Mouse (Mus musculus) CH12.LX (cell line): Measurements from ENCODE around the gene Laptm4a. TPM values are rescaled to one million over a fixed set of nuclear protein-coding genes. Genes with fewer than 3 reads are reported as not detected.

Experiments
- DNase-seq: peaks from one replicate; pipeline ENCODE4 v3.0.0-alpha.2; 2013; ENCODE audit errors: extremely low read depth
- H3K27ac ChIP-seq: 2 replicates; pipeline ENCODE4 v1.5.1; 2012; ENCODE audit warnings: low read depth, mild to moderate bottlenecking, control low read depth, moderate library complexity; ENCODE audit not compliant: insufficient read depth
- H3K27me3 ChIP-seq: replicated peaks from 2 replicates; pipeline ENCODE3; 2012; ENCODE audit warnings: inconsistent platforms
- H3K36me3 ChIP-seq, 2 experiments: replicated peaks in 1 of 2; 2 replicates each; pipeline versions ENCODE3 to v1.6.1; 2012; ENCODE audit warnings: inconsistent platforms in 1 of 2, low read length in 1 of 2, mild to moderate bottlenecking in 1 of 2, mixed read lengths in 1 of 2, moderate library complexity in 1 of 2; ENCODE audit not compliant: control insufficient read depth in 1 of 2, insufficient read depth in 1 of 2
- H3K4me1 ChIP-seq, 2 experiments: 2 replicates each; pipeline ENCODE4 v1.6.1; 2012; ENCODE audit warnings: inconsistent platforms in 1 of 2, moderate library complexity in 1 of 2; ENCODE audit not compliant: insufficient read depth in 2 of 2, control insufficient read depth in 1 of 2
- H3K4me2 ChIP-seq: 2 replicates; pipeline ENCODE4 v1.6.1; 2012; ENCODE audit warnings: low read depth, mild to moderate bottlenecking, control low read depth; ENCODE audit not compliant: poor library complexity, insufficient read depth, severe bottlenecking
- H3K4me3 ChIP-seq, 3 experiments: fragments of 150-350 bp in 1 of 3; sonication (generic) in 1 of 3; replicated peaks in 1 of 3; 2 replicates each; pipeline versions ENCODE3 to v1.5.1; 2011 to 2012; ENCODE audit warnings: low read depth in 2 of 3, low read length in 2 of 3, mild to moderate bottlenecking in 2 of 3, moderate library complexity in 2 of 3, control low read depth in 1 of 3, improper control_type of control experiment in 1 of 3, inconsistent platforms in 1 of 3, mixed read lengths in 1 of 3; ENCODE audit not compliant: poor library complexity in 1 of 3
- H3K79me2 ChIP-seq: replicated peaks from 2 replicates; pipeline ENCODE4 v1.6.1; 2012; ENCODE audit warnings: mild to moderate bottlenecking, moderate library complexity; ENCODE audit not compliant: control insufficient read depth, poor library complexity, insufficient read depth, severe bottlenecking; ENCODE audit errors: extremely low read depth
- H3K9ac ChIP-seq: 2 replicates; pipeline ENCODE4 v1.6.1; 2012; ENCODE audit warnings: low read depth, mild to moderate bottlenecking, control low read depth, moderate library complexity; ENCODE audit not compliant: insufficient read depth
- H3K9me3 ChIP-seq: replicated peaks from 2 replicates; pipeline ENCODE3; 2012; ENCODE audit warnings: low read length, inconsistent platforms, mixed read lengths
- CHD1 ChIP-seq: IDR thresholded peaks from 2 replicates; pipeline ENCODE4 v1.6.1; 2012; ENCODE audit warnings: low read depth, low read length, improper control_type of control experiment, inconsistent platforms
- ELF1 ChIP-seq: IDR thresholded peaks from 2 replicates; pipeline ENCODE4 v1.6.1; 2014; ENCODE audit warnings: low read depth, mild to moderate bottlenecking, inconsistent platforms, low read length, improper control_type of control experiment
- EP300 ChIP-seq: IDR thresholded peaks from 2 replicates; pipeline ENCODE4 v1.6.1; 2011; ENCODE audit warnings: low read length, improper control_type of control experiment
- ETS1 ChIP-seq: conservative IDR thresholded peaks from 2 replicates; pipeline ENCODE4 v1.6.1; 2012; ENCODE audit warnings: low read depth, mild to moderate bottlenecking, inconsistent platforms, low read length, improper control_type of control experiment, moderate library complexity
- GABPA ChIP-seq: IDR thresholded peaks from 2 replicates; pipeline ENCODE4 v1.6.1; 2012; ENCODE audit warnings: low read depth, low read length, improper control_type of control experiment, inconsistent platforms; ENCODE audit not compliant: insufficient replicate concordance
- JUN ChIP-seq: IDR thresholded peaks from 2 replicates; pipeline ENCODE4 v1.6.1; 2011; ENCODE audit warnings: low read depth, mild to moderate bottlenecking, low read length, improper control_type of control experiment, moderate library complexity; ENCODE audit not compliant: insufficient read depth
- JUND ChIP-seq: conservative IDR thresholded peaks from 2 replicates; pipeline ENCODE4 v1.6.1; 2011; ENCODE audit warnings: low read depth, low read length, improper control_type of control experiment
- MEF2A ChIP-seq: IDR thresholded peaks from 2 replicates; pipeline ENCODE4 v1.6.1; 2014; ENCODE audit warnings: low read depth, mild to moderate bottlenecking, inconsistent platforms, low read length, improper control_type of control experiment, borderline replicate concordance
- NRF1 ChIP-seq: IDR thresholded peaks from 2 replicates; pipeline ENCODE4 v1.6.1; 2014; ENCODE audit warnings: low read depth, mild to moderate bottlenecking, inconsistent platforms, low read length, improper control_type of control experiment, moderate library complexity
- PAX5 ChIP-seq: IDR thresholded peaks from 2 replicates; pipeline ENCODE4 v1.6.1; 2012; ENCODE audit warnings: low read length, inconsistent platforms, mixed read lengths
- POLR2A ChIP-seq: IDR thresholded peaks from 2 replicates; pipeline ENCODE4 v1.6.1; 2011; ENCODE audit warnings: low read depth, mild to moderate bottlenecking, improper control_type of control experiment, low read length
- POLR2AphosphoS2 ChIP-seq: IDR thresholded peaks from 2 replicates; pipeline ENCODE4 v1.6.1; 2011; ENCODE audit warnings: low read depth, low read length, improper control_type of control experiment
- RAD21 ChIP-seq: IDR thresholded peaks from 2 replicates; pipeline ENCODE4 v1.6.1; 2011; ENCODE audit warnings: low read depth, mild to moderate bottlenecking, low read length, improper control_type of control experiment, moderate library complexity
- SMC3 ChIP-seq: IDR thresholded peaks from 2 replicates; pipeline ENCODE4 v1.6.1; 2011; ENCODE audit warnings: low read depth, low read length, improper control_type of control experiment
- TBP ChIP-seq: conservative IDR thresholded peaks from 2 replicates; pipeline ENCODE4 v1.6.1; 2011; ENCODE audit warnings: low read depth, low read length, improper control_type of control experiment
- UBTF ChIP-seq: IDR thresholded peaks from 2 replicates; pipeline ENCODE4 v1.6.1; 2012; ENCODE audit warnings: low read depth, mild to moderate bottlenecking, inconsistent platforms, low read length, improper control_type of control experiment, moderate library complexity
- USF1 ChIP-seq: IDR thresholded peaks from 2 replicates; pipeline ENCODE4 v1.6.1; 2014; ENCODE audit warnings: low read depth, mild to moderate bottlenecking, inconsistent platforms, low read length, improper control_type of control experiment
- USF2 ChIP-seq: conservative IDR thresholded peaks from 2 replicates; pipeline ENCODE4 v1.6.1; 2011; ENCODE audit warnings: low read depth, low read length, improper control_type of control experiment
- ZC3H11A ChIP-seq: IDR thresholded peaks from 2 replicates; pipeline ENCODE4 v1.6.1; 2012; ENCODE audit warnings: low read depth, mild to moderate bottlenecking, inconsistent platforms, low read length, improper control_type of control experiment
- ZMIZ1 ChIP-seq: IDR thresholded peaks from 2 replicates; pipeline ENCODE4 v1.6.1; 2012; ENCODE audit warnings: low read depth, mild to moderate bottlenecking, inconsistent platforms, low read length, improper control_type of control experiment
- dilution Hi-C: fragments of 300-500 bp; cut with MboI; formaldehyde crosslinking; loops from 2 replicates; pipeline ENCODE4 v1.14.3; 2020; ENCODE audit warnings: low sequenced_read_pairs; ENCODE audit not compliant: extremely low pct_unique_long_range_greater_than_20kb, extremely low pct_ligation_motif_present
- in situ Hi-C: fragments of 300-500 bp; cut with MboI; formaldehyde crosslinking; loops from 3 replicates; pipeline ENCODE4 v1.14.3; 2019; ENCODE audit warnings: low sequenced_read_pairs, low pct_ligation_motif_present, low pct_unique_long_range_greater_than_20kb, mixed read lengths
- polyA plus RNA-seq: library from polyadenylated mRNA; unstranded; fragments of >175 nt; gene quantifications from 2 replicates; pipeline ENCODE4 v1.2.1, GENCODE M21; 2012; ENCODE audit warnings: low read depth; ENCODE audit not compliant: insufficient read length
- total RNA-seq, 2 experiments: library from RNA; depleted of rRNA; stranded (reverse); fragments of 300-350 nt in 1 of 2; fragments of >200 nt in 1 of 2; gene quantifications; 2 replicates each; pipeline ENCODE4 v1.2.3; 2012 to 2014

Gene Laptm4a
- total and polyA plus RNA-seq, 3 experiments = 48.3 to 73.8 (median 64.5) TPM

DNA sequence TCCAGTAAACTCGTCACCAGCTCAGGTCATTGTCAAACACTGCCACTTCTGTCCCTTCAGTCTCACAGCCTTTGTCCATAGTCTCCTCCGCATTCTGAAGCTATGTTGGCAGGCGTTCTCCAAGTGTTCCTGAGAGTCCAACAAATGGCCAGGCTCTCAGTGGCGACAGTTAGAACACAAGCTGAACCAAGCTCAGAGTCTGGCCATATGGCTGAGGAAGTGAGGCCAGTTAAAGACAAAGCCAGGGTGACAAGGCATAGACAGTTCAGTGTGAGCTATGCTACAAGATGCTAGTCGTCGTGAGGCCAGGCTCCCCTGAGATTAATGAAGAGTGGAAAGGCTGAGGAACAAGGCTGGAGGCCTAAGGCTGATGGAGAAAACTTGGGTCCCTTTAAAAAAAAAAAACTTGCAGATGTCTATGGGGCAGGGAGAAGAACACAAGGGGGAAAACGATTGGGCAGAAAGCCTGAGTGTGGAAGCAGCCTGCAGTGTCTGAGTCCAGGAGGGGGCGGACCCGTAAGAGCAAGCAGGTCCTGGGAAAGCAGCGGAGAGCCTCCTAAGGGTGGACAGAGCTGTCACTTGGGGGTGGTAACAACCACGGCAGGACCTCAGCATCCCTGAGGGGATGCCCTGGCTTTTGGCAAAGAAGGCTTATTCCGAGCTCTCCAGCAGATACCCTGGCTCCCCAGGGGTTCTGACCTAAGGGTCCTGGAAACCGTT lies 36.9 kb upstream of the Laptm4a start:
- Histone ChIP-seq H3K9me3 (no peaks in the 10 kb centered on the region), H3K4me3 (no peak overlapping the region), H3K79me2 (no peaks in the 10 kb centered on the region), H3K27me3 (no peaks in the 10 kb centered on the region), H3K9ac (no peak overlapping the region), H3K27ac (no peak overlapping the region), H3K4me2 (no peak overlapping the region), H3K4me1 (0 out of 4 replicates have a peak, but pooled peaks cover 0 to 2% of the 10 kb centered on the region in 2 experiments), H3K36me3 (no peaks in the 10 kb centered on the region)
- in situ Hi-C loops (loop anchor here (5.0 kb wide), 1 partner anchor 123 kb away; no protein-coding TSS in a partner anchor), dilution Hi-C loops (no loop called here)
- no peak for DNase-seq
- TF ChIP-seq USF2 (no peak), TBP (no peak), JUN (no peak), POLR2A (no peak), UBTF (no peak), ZC3H11A (no peak), CHD1 (no peak), EP300 (no peak), POLR2AphosphoS2 (no peak), ELF1 (no peak), PAX5 (no peak), GABPA (no peak), MEF2A (no peak), RAD21 (no peak), NRF1 (no peak), SMC3 (no peak), JUND (no peak), ZMIZ1 (no peak)

DNA sequence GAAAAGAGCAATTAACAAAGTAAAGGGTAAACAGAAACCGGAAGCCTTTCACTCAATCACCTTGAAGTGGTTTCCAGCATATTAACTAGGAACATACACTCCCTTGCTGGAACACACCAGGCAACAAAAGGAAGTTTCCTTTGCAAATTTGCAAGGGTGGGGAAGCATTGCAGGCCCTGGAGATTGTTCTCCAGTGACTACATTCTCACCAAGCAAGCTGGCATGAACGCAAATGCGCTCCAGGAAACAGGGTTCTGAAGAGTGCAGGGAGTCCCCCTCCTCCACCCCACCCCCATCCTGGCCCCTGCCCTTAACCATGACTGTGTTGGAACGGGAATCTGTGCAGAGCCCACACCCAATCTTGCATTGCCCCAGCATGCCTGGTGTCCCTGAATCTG lies 36.3 kb upstream of the Laptm4a start:
- in situ Hi-C loops (loop anchor here (5.0 kb wide), 1 partner anchor 122 kb away; no protein-coding TSS in a partner anchor), dilution Hi-C loops (no loop called here)
- no peak for TF ChIP-seq USF2
- no peak for TF ChIP-seq ETS1
- no peak for TF ChIP-seq USF1
- TF ChIP-seq, all 38 proteins: peak for 0
- Histone ChIP-seq H3K4me3 (no peak overlapping the region), H3K9ac (no peak overlapping the region), H3K4me2 (no peak overlapping the region), H3K27ac (no peak overlapping the region), H3K27me3 (no peaks in the 10 kb centered on the region), H3K36me3 (no peaks in the 10 kb centered on the region), H3K79me2 (no peaks in the 10 kb centered on the region), H3K4me1 (0 out of 4 replicates have a peak, but pooled peaks cover 0 to 2% of the 10 kb centered on the region in 2 experiments), H3K9me3 (no peaks in the 10 kb centered on the region)
- DNase-seq = no peak
